Mouse (Mus musculus) bone marrow, adult 2 months (tissue): Measurements from ENCODE around the gene Etnk2.

Experiments
- CTCF ChIP-seq: fragments of 200-500 bp; IDR thresholded peaks from 2 replicates; pipeline ENCODE4 v1.5.1; 2011; ENCODE audit warnings: low read length, control low read depth; ENCODE audit not compliant: control insufficient read depth, insufficient read depth
- POLR2A ChIP-seq: fragments of 200-500 bp; IDR thresholded peaks from 2 replicates; pipeline ENCODE4 v1.6.1; 2011; ENCODE audit warnings: low read depth, mild to moderate bottlenecking, control low read depth, low read length, borderline replicate concordance; ENCODE audit not compliant: control insufficient read depth

- TF ChIP-seq POLR2A (no peak), CTCF (no peak)
Measured at GRCm38 (mm10) chr1:133323333-133323732, 40.0 kb upstream of the Etnk2 start.
